Mouse (Mus musculus) gastrocnemius, adult 2 months (tissue): ENCODE results near the gene Zfp3. TPM values are rescaled to one million over a fixed set of nuclear protein-coding genes. Genes with fewer than 3 reads are reported as not detected.

ENCODE experiments used
- DNase-seq: peaks from one replicate; pipeline ENCODE4 v3.0.0; 2022
- H3K27ac ChIP-seq: fragments of 200-600 bp; 2 replicates; pipeline ENCODE4 v1.8.1; 2022; ENCODE audit warnings: mild to moderate bottlenecking
- H3K4me3 ChIP-seq: fragments of 200-600 bp; 2 replicates; pipeline ENCODE4 v1.8.1; 2022; ENCODE audit warnings: mild to moderate bottlenecking, moderate library complexity
- CTCF ChIP-seq: fragments of 200-600 bp; IDR thresholded peaks from 2 replicates; pipeline ENCODE4 v1.8.1; 2022; ENCODE audit warnings: antibody characterized with exemption, mild to moderate bottlenecking, moderate library complexity
- intact Hi-C: fragments of 180-260 bp; cut with DNase I; formaldehyde crosslinking; loops from one replicate; pipeline ENCODE4 v1.15.1; 2025
- microRNA-seq: library from miRNA; unstranded; fragments of <30 nt; microRNA quantifications from one replicate; pipeline ENCODE4 v1.2.0, GENCODE M21; 2021
- total RNA-seq, 2 experiments: library from RNA; stranded (reverse); gene quantifications; 2 replicates each; pipeline ENCODE4 v1.2.3; 2021

The Zfp3 gene
- total RNA-seq, 2 experiments from 2014 or later, result 10.7 to 10.8 TPM

DNA sequence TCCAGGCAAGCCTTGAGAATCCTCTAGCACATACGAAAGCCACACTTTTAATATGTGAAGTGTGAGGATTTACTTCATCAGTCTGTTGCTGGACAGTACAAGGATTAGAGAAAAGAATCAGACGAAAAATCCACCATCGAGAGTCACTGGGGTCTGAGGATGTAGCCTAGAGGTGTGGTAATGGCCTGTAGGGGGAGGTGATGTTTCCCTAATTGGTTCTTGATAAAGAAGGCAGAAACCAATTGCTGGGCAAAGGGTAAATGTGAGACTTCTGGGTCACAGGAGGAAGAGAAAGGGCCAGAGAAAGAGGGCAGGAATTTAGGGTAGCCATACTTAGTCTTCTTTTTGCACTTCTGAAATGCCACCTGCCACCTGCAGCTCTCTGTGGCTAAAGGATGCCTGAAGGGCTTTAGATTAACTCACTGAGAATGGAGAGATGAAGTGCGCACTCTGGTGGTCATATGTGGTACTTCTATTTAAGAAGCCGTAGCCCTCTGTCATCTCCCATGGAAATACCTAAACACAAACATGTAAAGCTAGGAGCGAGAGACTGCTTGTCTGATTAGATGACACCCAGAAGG, 51.6 kb downstream of the Zfp3 start:
- intact Hi-C loops, result loop anchor here (1.0 kb wide), 1 partner anchor 36 kb away; no protein-coding TSS in a partner anchor
- no peak for DNase-seq
- TF ChIP-seq CTCF, result peak; percentile 87
- no peak overlapping the region for H3K27ac ChIP-seq
- no peak overlapping the region for H3K4me3 ChIP-seq

DNA sequence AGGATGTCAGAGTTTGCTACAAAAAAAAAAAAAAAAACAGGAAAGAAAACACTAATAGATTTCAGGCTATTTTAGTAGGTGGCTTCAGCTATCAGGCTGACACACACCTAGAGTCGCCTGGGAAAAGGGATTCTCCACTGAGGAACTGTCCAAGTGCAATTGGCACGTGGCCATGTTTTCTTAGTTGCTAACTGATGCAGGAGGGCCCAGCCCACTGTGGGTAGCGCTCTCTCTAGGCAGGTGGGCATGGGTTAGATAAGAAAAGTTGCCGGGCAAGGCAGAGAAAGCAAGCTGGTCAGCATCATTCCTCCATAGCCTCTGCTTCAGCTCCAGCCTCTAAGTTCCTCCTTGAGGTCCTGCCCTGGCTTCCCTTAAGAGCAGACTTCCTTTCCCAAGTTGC, 52.8 kb downstream of the Zfp3 start:
- H3K27ac ChIP-seq, result no peak overlapping the region
- no peak for DNase-seq
- no peak for TF ChIP-seq CTCF
- intact Hi-C loops, result no loop called here
- H3K4me3 ChIP-seq, result no peak overlapping the region

DNA sequence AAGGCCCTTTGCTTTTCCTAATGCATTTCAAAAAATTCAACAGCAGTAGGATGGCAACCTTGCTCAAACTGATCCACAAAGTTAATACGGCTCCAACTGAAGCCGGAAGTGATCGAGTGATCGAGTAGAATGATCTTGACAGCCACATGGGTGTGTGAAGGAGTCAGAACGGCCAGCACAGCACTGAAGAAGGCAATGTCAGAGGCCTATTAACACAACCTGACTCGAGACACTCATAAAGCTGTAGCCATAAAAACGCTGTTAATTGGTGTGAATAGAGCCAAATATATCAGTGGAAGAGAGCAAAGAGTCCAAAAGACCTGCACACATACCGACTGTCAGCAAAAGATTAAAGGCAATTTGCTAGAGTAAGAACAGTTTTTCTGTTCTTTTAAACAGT, 56.1 kb downstream of the Zfp3 start:
- Histone ChIP-seq H3K4me3 (no peak overlapping the region), H3K27ac (no peak overlapping the region)
- no peak for DNase-seq
- intact Hi-C loops, result no loop called here
- no peak for TF ChIP-seq CTCF

DNA sequence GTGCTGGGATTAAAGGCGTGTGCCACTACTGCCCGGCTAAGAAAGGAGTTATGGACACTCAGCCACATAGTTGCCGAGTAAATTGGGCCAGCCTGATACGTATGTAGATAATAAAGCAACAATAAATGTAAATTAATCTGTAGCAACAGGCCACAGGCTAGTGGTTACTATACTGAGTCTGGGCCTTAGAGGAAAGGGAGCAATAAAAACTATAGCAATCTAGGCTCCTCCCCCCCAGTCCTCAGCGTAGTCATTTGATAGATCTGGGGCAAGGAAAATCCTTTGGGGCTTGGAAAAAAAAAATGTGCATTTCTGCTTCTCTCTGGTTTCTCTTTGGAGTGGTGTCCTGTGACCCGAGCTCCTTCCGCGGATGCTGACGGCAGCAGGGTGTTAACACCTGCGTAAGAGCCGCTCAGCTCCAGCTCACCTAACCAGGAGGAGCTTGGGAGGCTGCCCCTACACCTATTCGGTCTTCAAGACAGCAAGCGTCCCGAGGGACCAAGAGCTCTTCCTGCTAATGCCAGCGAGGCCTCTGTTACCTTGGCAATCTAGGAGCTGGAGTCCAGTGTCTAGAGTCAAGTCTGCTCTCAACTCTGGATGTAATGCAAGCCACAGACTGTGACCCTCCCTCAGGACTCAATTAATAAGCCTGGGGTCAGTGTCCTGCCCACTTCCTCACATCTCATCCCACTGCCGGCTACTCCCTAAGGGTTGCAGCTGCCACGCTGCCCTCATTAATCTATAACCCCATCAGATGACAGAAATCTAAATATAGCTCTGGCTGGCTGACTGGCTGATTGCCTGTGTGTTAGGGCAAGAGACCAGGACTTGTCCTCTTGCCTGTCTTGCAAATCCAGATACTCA, 58.0 kb downstream of the Zfp3 start:
- H3K27ac ChIP-seq, result peak overlapping the region; percentile 91
- intact Hi-C loops, result no loop called here
- DNase-seq, result peak; percentile 88

More for the DNA sequence above, 58.0 kb downstream of the Zfp3 start:
- peak overlapping the region; percentile 56 for H3K4me3 ChIP-seq
- no peak for TF ChIP-seq CTCF

Small RNAs within 50 kb of the gene (microRNA-seq; reads per million reads assigned to microRNA genes)
- not detected for gene Gm22760

Other genes with a start within 250 kb of the Zfp3 start
- not detected for gene Vmo1, start 249.6 kb upstream of the Zfp3 start, total RNA-seq
- not detected for gene Gltpd2, start 245.0 kb upstream of the Zfp3 start, total RNA-seq
- gene Psmb6, start 238.8 kb upstream of the Zfp3 start, total RNA-seq, result 100 to 1,000 TPM; 229 to 241 TPM
- gene Gm40193, start 231.3 kb upstream of the Zfp3 start, total RNA-seq, result not detected
- gene Pld2, start 224.1 kb upstream of the Zfp3 start, total RNA-seq, result 10 to 100 TPM; 15.8 to 18.2 TPM
- gene Mink1, start 201.3 kb upstream of the Zfp3 start, total RNA-seq, result 10 to 100 TPM; 33.7 to 34.7 TPM
- not detected for gene 4930544D05Rik, start 148.4 kb upstream of the Zfp3 start, total RNA-seq
- 10 to 100 TPM; 11.0 to 18.4 TPM for gene Chrne, start 145.0 kb upstream of the Zfp3 start, total RNA-seq
- gene Gp1ba, start 125.1 kb upstream of the Zfp3 start, total RNA-seq, result not detected
- gene Rnf167, start 117.0 kb upstream of the Zfp3 start, total RNA-seq, result 10 to 100 TPM; 35.0 to 38.4 TPM
- 100 to 1,000 TPM; 264 to 408 TPM for gene Slc25a11, start 116.7 kb upstream of the Zfp3 start, total RNA-seq
- gene Pfn1, start 109.6 kb upstream of the Zfp3 start, total RNA-seq, result 100 to 1,000 TPM; 252 to 257 TPM
- gene Eno3, start 107.0 kb upstream of the Zfp3 start, total RNA-seq, result 1,000 to 10,000 TPM; 7,153 to 7,488 TPM
- gene Spag7, start 94.8 kb upstream of the Zfp3 start, total RNA-seq, result 10 to 100 TPM; 86.3 to 86.4 TPM
- gene Camta2, start 76.1 kb upstream of the Zfp3 start, total RNA-seq, result 10 to 100 TPM; 39.6 to 44.9 TPM
- 1 to 10 TPM; 3.8 to 5.7 TPM for gene Inca1, start 64.1 kb upstream of the Zfp3 start, total RNA-seq
- 100 to 1,000 TPM; 579 to 631 TPM for gene Kif1c, start 63.7 kb upstream of the Zfp3 start, total RNA-seq
- not detected for gene Scimp, start 48.4 kb downstream of the Zfp3 start, total RNA-seq
- 10 to 100 TPM; 37.2 to 37.8 TPM for gene Rabep1, start 80.6 kb downstream of the Zfp3 start, total RNA-seq
- gene Nup88, start 205.8 kb downstream of the Zfp3 start, total RNA-seq, result 10 to 100 TPM; 30.4 to 34.9 TPM
- gene Rpain, start 206.0 kb downstream of the Zfp3 start, total RNA-seq, result 10 to 100 TPM; 12.2 to 13.9 TPM
- gene C1qbp, start 218.8 kb downstream of the Zfp3 start, total RNA-seq, result 100 to 1,000 TPM; 102 to 146 TPM
- 10 to 100 TPM in 1 of 2 experiments, 1 to 10 TPM in 1; 8.4 to 10.3 TPM for gene Dhx33, start 240.2 kb downstream of the Zfp3 start, total RNA-seq